Mouse (Mus musculus) cerebellum, adult 18-20 months (tissue): ENCODE results near the gene Kdm5b.
"Not testable (repeated sequence)": the region's sequence is repeated elsewhere in the genome, so short reads cannot be mapped to it uniquely, and the experiment has no call there.

Experiments used
- DNase-seq, 2 experiments: peaks; one replicate each; pipeline ENCODE4 v3.0.0; 2021

Kdm5b gene

DNA sequence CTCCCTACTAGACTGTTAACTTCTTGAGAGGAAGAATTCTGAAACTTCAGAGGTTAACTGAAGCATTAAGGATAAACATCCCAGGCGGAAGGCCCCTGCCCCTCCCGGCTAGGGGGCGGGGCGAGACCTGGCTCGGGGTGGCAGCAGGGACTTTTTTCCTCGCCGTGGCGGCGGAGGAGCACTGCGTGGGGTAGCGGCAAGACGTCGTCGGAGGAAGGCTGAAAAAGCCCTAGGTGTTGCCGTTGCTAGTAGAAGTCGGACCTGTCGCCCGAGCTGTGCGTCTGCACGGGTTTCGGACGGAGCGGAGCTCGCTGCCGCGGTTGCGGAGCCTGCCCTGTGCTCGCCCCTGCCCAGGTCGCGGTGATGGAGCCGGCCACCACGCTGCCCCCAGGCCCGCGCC is at the start of gene Kdm5b:
Gene Kdm5b, plus strand, starts transcription at position 196 of the 400 bp plus-strand sequence.
- DNase-seq: peak; percentile 88 to 93

DNA sequence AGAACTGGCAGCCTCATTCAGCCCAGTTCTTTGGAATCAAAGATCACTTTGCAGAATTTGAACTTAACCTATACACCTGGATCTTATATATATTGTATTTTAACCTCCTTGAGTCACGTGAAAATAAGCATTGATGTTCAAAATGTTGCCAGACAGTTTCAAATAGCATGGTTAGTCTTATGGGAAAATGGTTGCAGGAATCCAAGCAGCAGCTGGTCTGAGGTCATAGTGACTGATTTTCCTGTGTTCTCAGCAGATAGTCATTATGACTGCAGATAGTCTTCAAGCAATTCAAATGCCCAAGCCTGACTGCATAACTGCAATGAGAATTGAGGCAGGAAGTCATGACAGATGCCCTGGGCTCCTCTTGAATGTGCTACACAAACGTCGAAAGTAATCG is 47.8 kb upstream of the Kdm5b start:
- DNase-seq: no peak

- DNase-seq: no peak
Observed at GRCm38 (mm10) chr1:134512584-134512983, 47.4 kb upstream of the Kdm5b start.

DNA sequence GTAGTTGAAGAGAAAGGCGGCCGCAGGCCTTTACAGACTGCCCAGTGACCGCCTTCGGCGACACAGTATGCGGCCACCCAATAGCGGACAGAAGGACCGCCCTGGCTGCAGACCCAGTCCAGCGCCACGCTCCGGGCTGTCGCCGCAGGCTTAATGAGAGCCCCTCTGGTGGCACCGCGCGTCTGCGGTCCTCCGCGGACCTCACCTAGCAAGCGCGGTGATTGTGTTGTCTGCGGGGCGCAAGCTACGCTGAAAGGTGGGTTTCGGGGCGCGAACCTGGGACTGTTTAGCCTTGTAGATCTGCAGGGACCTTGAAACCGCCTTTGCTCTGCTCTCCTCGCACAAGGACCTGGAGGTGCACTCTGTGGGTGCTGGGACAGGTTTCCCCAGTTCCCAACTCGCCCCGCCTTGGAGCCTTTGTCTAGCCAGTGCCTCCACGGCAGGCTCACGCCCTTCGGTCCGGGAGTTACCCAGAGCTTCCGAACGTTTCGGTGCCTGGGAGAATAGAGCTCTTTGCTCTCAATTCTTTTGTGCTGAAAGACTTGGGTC is 46.6 kb upstream of the Kdm5b start:
- DNase-seq: peak; percentile 20 to 25

- DNase-seq: no peak
Observed at GRCm38 (mm10) chr1:134513876-134514590, 45.9 kb upstream of the Kdm5b start.

DNA sequence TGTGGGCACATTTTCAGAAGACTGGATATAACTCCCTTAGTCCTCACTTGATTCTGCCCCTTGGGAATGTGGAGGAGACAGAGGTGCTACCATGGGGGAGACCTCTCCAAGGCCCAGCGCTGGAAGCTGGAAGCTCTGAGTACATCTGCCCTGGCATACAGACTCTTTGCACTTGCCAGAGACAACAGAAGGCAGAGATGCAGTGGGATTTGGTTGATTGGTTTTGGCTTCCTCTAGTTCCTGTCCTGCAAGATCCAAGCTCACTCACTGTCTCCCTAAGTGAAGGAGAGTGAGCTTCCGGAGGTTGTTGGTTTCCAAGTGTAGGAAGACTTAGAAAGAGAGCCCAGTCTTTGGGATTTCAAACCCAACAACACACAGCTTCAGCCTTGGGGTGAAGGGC is 44.1 kb upstream of the Kdm5b start:
- no peak for DNase-seq

- no peak for DNase-seq
Observed at GRCm38 (mm10) chr1:134516491-134517198, 43.3 kb upstream of the Kdm5b start.

DNA sequence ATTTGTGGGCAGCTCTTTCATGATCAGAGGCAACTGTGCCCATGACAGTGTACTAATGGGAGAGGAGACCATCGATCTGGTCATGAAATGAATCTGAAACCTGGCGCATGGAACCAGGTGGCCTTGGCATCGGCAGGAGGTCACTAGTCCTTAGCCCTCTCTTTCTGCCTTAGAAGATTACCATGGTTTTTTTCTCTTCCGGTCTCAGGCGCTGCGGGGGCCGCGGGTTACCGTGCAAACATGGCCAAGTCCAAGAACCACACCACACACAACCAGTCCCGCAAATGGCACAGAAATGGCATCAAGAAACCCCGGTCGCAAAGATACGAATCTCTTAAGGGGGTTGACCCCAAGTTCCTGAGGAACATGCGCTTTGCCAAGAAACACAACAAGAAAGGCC is 42.1 kb upstream of the Kdm5b start:
- not testable (repeated sequence) for DNase-seq

DNA sequence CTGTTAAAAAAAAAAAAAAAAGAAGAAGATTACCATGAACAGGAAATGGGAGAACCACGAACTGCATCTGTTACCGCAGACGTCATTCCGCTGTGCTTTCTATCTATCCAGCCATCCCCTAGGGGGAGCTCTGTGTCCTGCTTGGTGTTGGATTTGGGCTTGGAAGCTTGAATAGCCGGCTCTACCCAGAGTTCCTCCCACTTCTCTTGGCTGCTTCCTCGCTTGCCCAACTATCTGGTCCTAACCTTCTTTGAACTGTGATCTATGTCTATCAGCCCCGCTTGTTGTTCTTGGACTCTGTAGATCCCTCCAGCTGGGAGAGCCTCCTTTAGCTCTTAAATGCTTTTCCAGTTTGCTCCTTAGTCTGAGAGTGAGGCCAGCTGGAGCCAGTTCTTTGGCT is 41.3 kb upstream of the Kdm5b start:
- peak; percentile 85 to 88 for DNase-seq

GRCm38 (mm10) chr1:134519201-134519600 is 40.8 kb upstream of the Kdm5b start:
- not testable (repeated sequence) for DNase-seq

DNA sequence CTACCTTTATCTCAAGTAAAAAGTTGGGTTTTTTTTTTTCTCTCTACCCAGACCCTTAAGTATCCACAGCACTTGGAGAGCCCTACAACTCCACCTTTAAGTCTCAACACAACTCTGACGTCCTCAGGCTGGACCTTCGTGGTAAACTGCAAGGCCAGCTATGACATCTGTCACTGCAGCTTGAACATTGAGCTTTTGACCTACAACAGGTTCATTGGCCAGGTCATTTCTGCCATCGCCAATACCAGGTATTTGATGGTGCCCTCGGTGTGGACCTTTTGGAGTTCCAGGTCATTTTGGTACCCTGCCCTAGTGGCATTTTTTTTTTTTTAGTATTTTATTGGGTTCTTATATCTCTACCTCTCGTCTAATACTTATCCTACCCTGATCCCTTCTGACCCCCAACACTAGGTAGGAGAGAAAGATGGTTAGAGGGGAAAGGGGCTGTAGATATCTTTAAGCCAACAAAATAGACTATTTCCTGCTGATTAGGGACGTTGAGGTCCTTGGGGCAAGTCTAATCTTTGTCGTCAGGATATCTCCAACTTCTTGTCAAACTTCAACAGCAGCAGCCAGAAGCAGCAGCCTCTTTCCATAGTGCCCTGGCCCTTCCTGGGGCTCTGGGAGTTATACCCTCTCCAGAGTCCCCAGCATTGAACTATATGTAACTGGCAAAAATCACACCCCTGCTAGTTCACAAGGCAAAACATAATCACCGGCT is 39.8 kb upstream of the Kdm5b start:
- DNase-seq: no peak

- no peak for DNase-seq
Observed at GRCm38 (mm10) chr1:134521163-134521562, 38.8 kb upstream of the Kdm5b start.

DNA sequence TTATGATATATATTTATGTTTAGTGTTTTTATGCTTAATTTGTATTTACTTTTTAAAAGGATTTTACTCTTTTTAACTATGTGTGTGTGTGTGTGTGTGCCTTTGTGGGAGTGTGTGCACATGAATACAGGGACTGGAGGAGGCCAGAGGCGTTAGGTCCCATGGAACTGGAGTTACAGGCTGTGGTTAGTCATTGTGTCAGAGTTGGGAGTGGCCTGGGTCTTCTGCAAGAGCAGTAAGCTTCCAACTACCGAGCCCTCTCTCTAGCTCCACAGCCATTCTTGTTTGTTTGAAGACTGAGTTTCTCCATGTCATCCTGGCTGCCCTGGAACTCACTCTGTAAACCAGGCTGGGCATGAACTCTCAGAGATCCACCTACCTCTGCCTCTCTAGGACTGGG is 37.6 kb upstream of the Kdm5b start:
- DNase-seq: no peak

GRCm38 (mm10) chr1:134524424-134524823 is 35.5 kb upstream of the Kdm5b start:
- DNase-seq: no peak

- no peak for DNase-seq
Observed at GRCm38 (mm10) chr1:134525015-134525414, 35.0 kb upstream of the Kdm5b start.

- no peak for DNase-seq
Observed at GRCm38 (mm10) chr1:134526752-134527151, 33.2 kb upstream of the Kdm5b start.

DNA sequence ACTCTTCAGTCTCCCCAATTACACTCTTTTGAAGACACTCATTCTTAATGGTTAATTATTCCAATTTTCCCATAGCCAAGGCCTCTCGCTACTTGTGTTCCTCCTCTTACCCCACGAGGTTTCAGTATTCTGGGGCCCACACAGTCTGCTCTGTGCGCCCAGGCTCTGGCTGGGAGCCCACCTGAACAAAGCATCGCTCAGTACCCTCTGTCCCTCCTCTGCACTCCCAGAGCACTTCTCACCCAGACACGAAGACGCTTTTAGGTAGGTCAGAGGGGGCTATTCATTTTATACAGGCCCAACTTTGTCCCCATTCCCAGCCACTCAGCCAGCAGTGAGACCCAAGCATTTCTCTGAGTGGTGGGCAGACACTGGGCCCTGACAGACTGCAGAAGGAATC is 29.4 kb upstream of the Kdm5b start:
- no peak for DNase-seq

- DNase-seq: not testable (repeated sequence)
Observed at GRCm38 (mm10) chr1:134533710-134534109, 26.3 kb upstream of the Kdm5b start.

GRCm38 (mm10) chr1:134535054-134535453 is 24.9 kb upstream of the Kdm5b start:
- DNase-seq: no peak

DNA sequence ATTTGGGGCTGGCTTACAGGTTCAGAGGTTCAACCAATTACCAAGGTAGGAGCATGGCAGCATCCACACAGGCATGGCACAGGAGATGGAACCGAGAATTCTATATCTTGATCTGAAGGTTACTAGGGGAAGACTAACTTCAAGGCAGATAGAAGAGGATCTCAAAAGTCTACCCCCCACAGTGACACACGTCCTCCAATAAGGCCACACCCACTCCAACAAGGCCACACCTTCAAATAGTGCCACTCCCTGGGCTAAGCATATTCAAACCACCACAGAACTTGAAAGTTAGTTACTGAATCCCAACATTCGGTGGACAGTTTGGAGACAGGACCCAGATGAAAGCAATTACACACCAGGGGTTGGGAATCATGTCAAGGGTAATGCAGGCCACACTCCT is 24.5 kb upstream of the Kdm5b start:
- DNase-seq: no peak

DNA sequence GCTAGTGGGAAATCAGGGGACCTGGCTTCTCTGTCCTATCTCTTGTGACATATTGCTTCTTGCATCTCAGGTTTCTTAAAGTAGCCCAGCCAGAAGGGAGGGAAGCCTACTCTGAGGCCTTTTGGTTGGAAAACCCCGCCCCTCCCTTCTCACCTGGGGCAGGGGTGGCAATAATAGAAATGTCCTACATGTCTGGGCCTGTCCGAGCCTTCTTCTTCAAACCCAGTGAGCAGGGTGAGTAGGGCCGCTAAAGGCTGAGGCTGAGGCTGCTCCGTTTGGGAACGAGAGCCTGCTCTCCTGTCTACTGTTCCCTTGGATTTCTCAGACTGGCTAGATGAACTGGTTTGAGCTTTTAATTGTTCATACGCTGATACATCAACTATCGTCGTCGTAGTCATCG is 19.4 kb upstream of the Kdm5b start:
- no peak for DNase-seq

DNA sequence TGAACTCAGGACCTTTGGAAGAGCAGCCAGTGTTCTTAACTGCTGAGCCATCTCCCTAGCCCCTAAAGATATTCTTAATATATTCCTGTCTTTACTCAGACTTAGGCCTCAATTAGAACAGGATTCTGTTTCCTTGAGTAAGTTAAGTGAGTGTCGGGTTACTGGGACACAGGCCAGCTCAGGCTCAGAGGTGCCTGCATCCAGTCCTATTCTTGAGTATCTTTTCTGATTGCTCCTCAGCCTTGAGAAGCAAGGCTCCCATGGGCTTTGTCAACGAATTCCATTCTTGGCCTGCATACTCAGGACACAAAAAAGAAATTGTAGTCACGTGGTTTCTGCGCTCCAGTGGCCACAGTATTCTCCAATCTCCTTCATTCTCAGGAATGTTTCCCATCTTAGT is 11.7 kb upstream of the Kdm5b start:
- DNase-seq: no peak

DNA sequence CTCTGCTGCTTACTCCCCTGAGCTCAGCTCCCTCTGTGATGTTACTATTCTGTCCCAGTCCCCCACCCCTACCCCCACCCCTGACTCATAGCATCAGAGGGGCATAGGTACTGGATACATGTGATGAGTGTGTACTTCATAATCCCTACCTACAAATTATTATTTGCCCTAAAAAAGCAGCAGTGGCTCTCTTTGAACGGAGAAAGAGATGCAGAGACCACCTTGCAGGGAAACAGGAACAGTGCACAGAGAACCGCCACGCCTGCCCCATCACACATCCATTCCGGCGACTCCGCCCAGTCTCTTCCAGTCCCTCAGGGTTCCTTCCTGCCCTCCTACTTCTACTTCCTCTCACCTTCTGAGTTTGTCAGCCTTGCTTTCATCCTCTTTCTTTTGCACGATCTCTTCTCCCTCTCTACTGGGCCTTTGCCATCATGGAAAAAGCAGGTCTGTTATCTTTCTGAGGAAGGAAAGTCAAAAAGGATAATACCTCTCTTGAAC is 10.3 kb upstream of the Kdm5b start, which contains the start of gene Mgat4e:
Gene Mgat4e, minus strand, starts transcription at position 51 of the 501 bp plus-strand sequence.
- no peak for DNase-seq
